Mouse (Mus musculus): ENCODE results near the gene Mdm2. TPM values are rescaled to one million over a fixed set of nuclear protein-coding genes. Genes with fewer than 3 reads are reported as not detected.
A peak's percentile ranks its signal among the peaks of the same experiment; 100 is the strongest.

Mdm2 gene
- polyA plus RNA-seq, 1 experiment, result 37.2 TPM

DNA sequence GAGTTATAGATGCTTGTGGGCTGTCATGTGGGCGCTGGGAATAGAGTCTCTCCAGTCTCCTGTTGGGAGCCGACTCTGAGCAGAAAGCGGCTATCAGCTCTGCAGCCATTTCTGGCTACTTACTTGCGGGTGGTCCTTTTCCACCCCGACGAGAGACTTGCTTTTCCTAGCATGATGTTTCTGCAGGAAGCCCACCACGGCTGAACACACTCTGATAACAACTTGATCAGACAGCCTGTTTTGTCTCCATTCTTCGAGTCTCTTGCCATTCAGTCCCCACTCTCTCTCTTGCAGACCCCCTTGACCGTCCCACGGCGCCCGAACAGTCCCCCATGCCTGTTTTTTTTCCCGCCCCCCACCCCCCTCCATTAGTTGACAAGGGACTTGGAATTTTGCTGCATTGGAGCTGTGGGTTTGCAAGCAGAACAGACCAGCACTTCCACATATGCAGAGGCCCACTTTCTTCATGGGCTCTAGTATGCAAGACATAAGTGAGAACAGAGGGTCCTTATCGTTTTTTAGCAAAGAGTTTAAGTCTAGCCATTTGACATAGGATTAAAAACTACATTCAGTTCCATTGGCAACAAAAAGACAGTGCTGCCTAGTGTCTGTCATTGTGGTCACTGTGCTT lies 22.5 kb upstream of the Mdm2 start:
- H3K36me3 ChIP-seq (ENCODE audit: control insufficient read depth, insufficient read depth, low read length), result peaks cover 2% of the 10 kb centered on the region; the same call in 1 of the 2 replicates
- no peak overlapping the region for H3K4me3 ChIP-seq (ENCODE audit: extremely low read depth, insufficient read depth, insufficient read length)
- H3K27me3 ChIP-seq (ENCODE audit: control insufficient read depth, insufficient read depth, low read length), result no peaks in the 10 kb centered on the region
- 87% methylated on average over 14 of the region's 14 CpGs for WGBS
- H3K4me1 ChIP-seq (ENCODE audit: control insufficient read depth, insufficient read depth, insufficient read length), result no peaks in the 10 kb centered on the region
- TF ChIP-seq CTCF (IDR thresholded peaks at IDR 0.05; ENCODE audit: extremely low read depth, insufficient read depth, insufficient read length, insufficient replicate concordance) (no peak), POLR2A (IDR thresholded peaks at IDR 0.05; ENCODE audit: low read depth, low read length) (no peak)
- DNase-seq (ENCODE audit: low read depth in 1 of 2, low spot score in 2 of 2), result no peak
- no peak overlapping the region for H3K27ac ChIP-seq (ENCODE audit: insufficient read depth, low read length)

DNA sequence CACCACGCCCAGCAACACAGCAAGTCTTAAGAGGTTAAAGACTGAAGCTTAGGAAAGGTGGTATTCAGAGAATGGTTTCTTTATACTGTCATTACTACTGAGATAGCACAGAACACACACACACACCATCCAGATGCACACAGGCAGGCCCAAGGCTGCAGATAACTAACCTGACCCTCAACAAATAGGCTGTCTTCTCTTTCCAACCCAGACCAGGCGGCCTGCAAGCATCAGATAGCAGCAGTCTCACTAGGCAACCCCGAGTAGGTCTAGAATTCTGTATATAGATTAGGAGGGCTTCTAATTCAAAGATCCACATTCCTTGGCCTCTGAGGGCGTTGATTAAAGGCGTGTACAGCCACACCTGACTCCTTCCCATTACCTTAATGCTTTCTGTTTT lies 21.6 kb upstream of the Mdm2 start:
- H3K27ac ChIP-seq (ENCODE audit: insufficient read depth, low read length), result no peak overlapping the region

DNA sequence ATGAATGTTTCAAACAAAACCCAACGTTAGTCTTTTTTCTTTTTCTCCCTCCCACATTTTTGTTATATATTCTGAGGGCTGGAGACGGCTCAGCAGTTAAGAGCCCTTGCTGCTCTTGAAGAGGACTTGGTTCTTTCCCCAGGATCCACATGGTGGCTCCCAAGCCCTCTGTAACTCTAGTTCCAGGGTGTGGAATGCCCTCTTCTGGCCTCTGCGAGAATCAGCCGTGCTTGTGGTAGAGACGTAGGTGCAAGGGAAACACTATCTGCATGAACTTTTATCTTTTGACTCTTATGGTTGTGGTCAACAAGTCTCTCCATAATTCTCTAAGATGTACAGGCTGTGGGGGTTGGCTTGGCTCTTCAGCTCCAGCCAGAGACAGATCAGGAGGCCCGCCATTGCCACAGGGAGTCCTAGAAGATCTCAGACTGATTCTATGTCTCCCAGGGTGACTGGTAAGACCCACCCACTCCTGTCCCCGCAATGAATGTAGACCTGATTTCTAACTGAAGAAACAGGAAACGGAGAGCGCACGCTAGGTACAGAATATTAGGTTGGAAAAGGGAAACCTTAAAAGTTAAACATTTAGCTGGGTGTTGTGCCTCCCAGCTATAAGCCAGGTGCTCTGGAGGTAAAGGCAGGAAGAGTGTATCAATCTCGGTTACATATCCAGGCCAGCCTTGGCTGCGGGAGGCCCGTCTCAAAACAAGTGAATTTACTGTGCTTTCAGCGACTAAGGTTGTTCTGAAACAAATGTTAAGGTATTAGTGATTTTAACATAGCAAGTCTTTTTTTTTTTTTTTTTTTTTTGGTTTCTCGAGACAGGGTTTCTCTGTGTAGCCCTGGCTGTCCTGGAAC lies 20.9 kb upstream of the Mdm2 start:
- H3K27ac ChIP-seq (ENCODE audit: insufficient read depth, low read length), result no peak overlapping the region
- peaks cover 1% of the 10 kb centered on the region; the same call in 1 of the 2 replicates for H3K36me3 ChIP-seq (ENCODE audit: control insufficient read depth, insufficient read depth, low read length)
- 31% methylated on average over 15 of the region's 15 CpGs for WGBS
- peak in 1 of 2 experiments; percentile 55 for DNase-seq (ENCODE audit: low read depth in 1 of 2, low spot score in 2 of 2)
- H3K4me1 ChIP-seq (ENCODE audit: control insufficient read depth, insufficient read depth, insufficient read length), result no peaks in the 10 kb centered on the region
- no peaks in the 10 kb centered on the region for H3K27me3 ChIP-seq (ENCODE audit: control insufficient read depth, insufficient read depth, low read length)
- H3K4me3 ChIP-seq (ENCODE audit: extremely low read depth, insufficient read depth, insufficient read length), result peak overlapping the region; percentile 17; the same call in 1 of the 2 replicates
- peak; percentile 53; the same call in 1 of the 2 replicates for TF ChIP-seq CTCF (IDR thresholded peaks at IDR 0.05; ENCODE audit: extremely low read depth, insufficient read depth, insufficient read length, insufficient replicate concordance)
- no peak for TF ChIP-seq POLR2A (IDR thresholded peaks at IDR 0.05; ENCODE audit: low read depth, low read length)

More for the DNA sequence above, 21.6 kb upstream of the Mdm2 start:
- Histone ChIP-seq H3K4me1 (ENCODE audit: control insufficient read depth, insufficient read depth, insufficient read length) (no peaks in the 10 kb centered on the region), H3K27me3 (ENCODE audit: control insufficient read depth, insufficient read depth, low read length) (no peaks in the 10 kb centered on the region), H3K36me3 (ENCODE audit: control insufficient read depth, insufficient read depth, low read length) (peaks cover 2% of the 10 kb centered on the region; the same call in 1 of the 2 replicates), H3K4me3 (ENCODE audit: extremely low read depth, insufficient read depth, insufficient read length) (no peak overlapping the region)
- TF ChIP-seq POLR2A (IDR thresholded peaks at IDR 0.05; ENCODE audit: low read depth, low read length), result no peak
- TF ChIP-seq CTCF (IDR thresholded peaks at IDR 0.05; ENCODE audit: extremely low read depth, insufficient read depth, insufficient read length, insufficient replicate concordance), result no peak
- 85% methylated on average over 5 of the region's 5 CpGs for WGBS
- DNase-seq (ENCODE audit: low read depth in 1 of 2, low spot score in 2 of 2), result no peak

DNA sequence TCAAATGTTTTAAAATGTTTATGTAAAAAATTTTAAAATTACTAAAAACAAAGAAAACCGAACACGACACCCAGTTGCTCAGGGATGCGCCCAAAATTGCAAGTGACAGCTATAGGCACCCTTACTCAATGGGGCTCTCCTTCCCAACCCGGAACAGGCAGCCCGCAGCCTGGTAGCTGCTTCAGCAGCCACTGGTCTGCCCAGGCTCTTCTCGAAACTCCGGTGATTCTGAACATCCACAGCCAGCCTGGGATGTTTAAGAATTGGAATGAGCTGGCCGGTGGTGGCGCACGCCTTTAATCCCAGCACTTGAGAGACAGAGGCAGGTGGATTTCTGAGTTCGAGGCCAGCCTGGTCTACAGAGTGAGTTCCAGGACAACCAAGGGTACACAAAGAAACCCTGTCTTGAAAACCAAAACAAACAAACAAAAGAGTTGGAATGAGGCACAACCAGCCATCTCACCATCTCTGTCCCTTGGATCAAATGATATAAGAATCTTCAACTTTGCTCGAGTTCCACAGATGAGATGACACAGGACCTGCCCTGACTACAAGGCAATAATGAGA lies 20.2 kb upstream of the Mdm2 start:
- no peak for DNase-seq (ENCODE audit: low read depth in 1 of 2, low spot score in 2 of 2)
- no peak overlapping the region for H3K4me3 ChIP-seq (ENCODE audit: extremely low read depth, insufficient read depth, insufficient read length)
- H3K4me1 ChIP-seq (ENCODE audit: control insufficient read depth, insufficient read depth, insufficient read length), result no peaks in the 10 kb centered on the region
- TF ChIP-seq POLR2A (IDR thresholded peaks at IDR 0.05; ENCODE audit: low read depth, low read length) (no peak), CTCF (IDR thresholded peaks at IDR 0.05; ENCODE audit: extremely low read depth, insufficient read depth, insufficient read length, insufficient replicate concordance) (no peak)
- H3K27ac ChIP-seq (ENCODE audit: insufficient read depth, low read length), result no peak overlapping the region
- H3K36me3 ChIP-seq (ENCODE audit: control insufficient read depth, insufficient read depth, low read length), result no peaks in the 10 kb centered on the region
- WGBS, result 92% methylated on average over 12 of the region's 12 CpGs
- no peaks in the 10 kb centered on the region for H3K27me3 ChIP-seq (ENCODE audit: control insufficient read depth, insufficient read depth, low read length)

DNA sequence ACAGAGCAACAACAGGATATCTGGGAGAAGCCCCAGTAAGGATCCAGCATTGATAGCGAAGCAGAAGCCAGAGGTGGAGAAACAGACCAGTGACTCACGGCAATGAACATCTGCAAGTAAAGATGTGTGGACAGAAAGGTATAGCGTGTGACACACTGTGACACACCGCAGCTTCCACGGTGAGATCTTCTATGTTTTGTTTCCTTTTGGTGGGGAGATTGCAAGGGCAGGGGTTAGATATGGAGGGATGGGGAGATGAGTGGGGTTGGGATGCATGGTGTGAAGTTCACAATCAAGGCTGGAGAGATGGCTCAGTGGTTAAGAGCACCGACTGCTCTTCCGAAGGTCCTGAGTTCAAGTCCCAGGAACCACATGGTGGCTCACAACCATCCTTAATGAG lies 19.6 kb upstream of the Mdm2 start:
- no peak overlapping the region for H3K27ac ChIP-seq (ENCODE audit: insufficient read depth, low read length)
- H3K27me3 ChIP-seq (ENCODE audit: control insufficient read depth, insufficient read depth, low read length), result no peaks in the 10 kb centered on the region
- no peaks in the 10 kb centered on the region for H3K4me1 ChIP-seq (ENCODE audit: control insufficient read depth, insufficient read depth, insufficient read length)
- H3K4me3 ChIP-seq (ENCODE audit: extremely low read depth, insufficient read depth, insufficient read length), result no peak overlapping the region
- no peak for DNase-seq (ENCODE audit: low read depth in 1 of 2, low spot score in 2 of 2)
- TF ChIP-seq CTCF (IDR thresholded peaks at IDR 0.05; ENCODE audit: extremely low read depth, insufficient read depth, insufficient read length, insufficient replicate concordance) (no peak), POLR2A (IDR thresholded peaks at IDR 0.05; ENCODE audit: low read depth, low read length) (no peak)
- WGBS, result 96% methylated on average over 7 of the region's 7 CpGs
- H3K36me3 ChIP-seq (ENCODE audit: control insufficient read depth, insufficient read depth, low read length), result no peaks in the 10 kb centered on the region

DNA sequence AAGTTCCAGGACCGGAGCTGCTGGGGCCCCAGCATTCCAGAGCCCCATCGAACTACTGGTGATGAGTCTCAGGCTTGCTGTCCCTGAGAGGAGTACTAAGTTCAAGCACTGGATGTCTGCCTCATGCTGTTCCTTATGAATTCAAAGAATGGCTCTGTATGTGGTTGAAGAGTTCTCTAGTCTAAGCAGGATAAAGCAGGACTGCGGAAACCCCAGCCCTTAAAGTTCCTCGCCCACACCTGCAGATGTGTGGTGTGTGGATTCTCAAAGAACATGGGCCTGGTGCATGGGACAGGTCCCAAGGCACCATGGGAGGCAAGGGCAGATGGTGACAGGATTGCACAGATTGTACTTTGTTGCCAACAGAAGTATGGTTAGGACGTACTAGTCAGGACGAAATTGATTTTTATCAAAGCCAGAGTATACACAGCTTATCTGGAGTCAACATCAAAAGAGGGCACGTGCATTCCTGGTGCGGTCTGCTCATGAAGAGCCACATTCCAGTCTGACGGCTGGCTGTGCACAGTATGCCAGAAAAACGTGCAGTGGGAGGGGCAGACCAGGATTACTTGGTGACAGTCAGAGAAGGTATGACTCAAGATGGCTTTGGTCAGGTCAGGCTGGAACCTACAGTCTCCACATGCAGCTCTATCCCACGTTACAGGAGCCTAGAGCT lies 18.7 kb upstream of the Mdm2 start:
- Histone ChIP-seq H3K27me3 (ENCODE audit: control insufficient read depth, insufficient read depth, low read length) (no peaks in the 10 kb centered on the region), H3K27ac (ENCODE audit: insufficient read depth, low read length) (no peak overlapping the region), H3K36me3 (ENCODE audit: control insufficient read depth, insufficient read depth, low read length) (no peaks in the 10 kb centered on the region), H3K4me3 (ENCODE audit: extremely low read depth, insufficient read depth, insufficient read length) (no peak overlapping the region), H3K4me1 (ENCODE audit: control insufficient read depth, insufficient read depth, insufficient read length) (no peaks in the 10 kb centered on the region)
- TF ChIP-seq POLR2A (IDR thresholded peaks at IDR 0.05; ENCODE audit: low read depth, low read length), result no peak
- TF ChIP-seq CTCF (IDR thresholded peaks at IDR 0.05; ENCODE audit: extremely low read depth, insufficient read depth, insufficient read length, insufficient replicate concordance), result no peak
- no peak for DNase-seq (ENCODE audit: low read depth in 1 of 2, low spot score in 2 of 2)
- 89% methylated on average over 11 of the region's 11 CpGs for WGBS
